Mouse (Mus musculus): ENCODE data around the gene Rapgef2.

- TF ChIP-seq CTCF (IDR thresholded peaks at IDR 0.05; ENCODE audit: borderline replicate concordance, control insufficient read depth, extremely low read depth, insufficient read depth, low read length, poor library complexity) = no peak
- TF ChIP-seq POLR2A (IDR thresholded peaks at IDR 0.05; ENCODE audit: control insufficient read depth, extremely low read depth, insufficient read depth, low read length, poor library complexity) = no peak
Observed at GRCm38 (mm10) chr3:79202275-79203153, 83.8 kb downstream of the Rapgef2 start.

All from thymus, adult 2 months (tissue).